Mouse (Mus musculus) neural tube, embryonic 12.5 days (tissue): ENCODE data around the gene Scamp4. TPM values are rescaled to one million over a fixed set of nuclear protein-coding genes. Genes with fewer than 3 reads are reported as not detected.
"Not testable (repeated sequence)": the region's sequence is repeated elsewhere in the genome, so short reads cannot be mapped to it uniquely, and the experiment has no call there.

ENCODE experiments used
- ATAC-seq: fragments of 200-750 bp; cut with Nextera tagmentation; 2 replicates; pipeline ENCODE4 v1.8.0; 2017; ENCODE audit warnings: low read depth, mild to moderate bottlenecking, moderate TSS enrichment, moderate library complexity; ENCODE audit not compliant: low FRiP score
- H3K27ac ChIP-seq: fragments of 300-500 bp; sonication (generic); 2 replicates; pipeline ENCODE4 v1.5.1; 2016
- H3K27me3 ChIP-seq: fragments of 300-500 bp; sonication (generic); replicated peaks from 2 replicates; pipeline ENCODE4 v1.6.1; 2016; ENCODE audit warnings: mild to moderate bottlenecking
- H3K36me3 ChIP-seq: fragments of 300-500 bp; sonication (generic); 2 replicates; pipeline ENCODE4 v1.6.1; 2016; ENCODE audit warnings: mild to moderate bottlenecking
- H3K4me1 ChIP-seq: fragments of 300-500 bp; sonication (generic); 2 replicates; pipeline ENCODE4 v1.6.1; 2016
- H3K4me2 ChIP-seq: fragments of 300-500 bp; sonication (generic); replicated peaks from 2 replicates; pipeline ENCODE4 v1.6.1; 2016; ENCODE audit warnings: mild to moderate bottlenecking
- H3K4me3 ChIP-seq: fragments of 300-500 bp; sonication (generic); 2 replicates; pipeline ENCODE4 v1.5.1; 2016
- H3K9ac ChIP-seq: fragments of 300-500 bp; sonication (generic); 2 replicates; pipeline ENCODE4 v1.6.1; 2016; ENCODE audit warnings: mild to moderate bottlenecking
- H3K9me3 ChIP-seq: fragments of 300-500 bp; sonication (generic); 2 replicates; pipeline ENCODE4 v1.6.1; 2016; ENCODE audit warnings: mild to moderate bottlenecking
- WGBS: fragments of 180-500 bp; shearing (Covaris S2); methylation state at CpG from one replicate; pipeline ENCODE4 v1.1.7; 2016; 5-methylcytosine and 5-hydroxymethylcytosine counted together
- polyA plus RNA-seq: library from polyadenylated mRNA; unstranded; fragments of >200 nt; fragmentation: Nextera tagmentation; extraction: Ambion mirVana; gene quantifications from 2 replicates; pipeline ENCODE4 v1.2.1, GENCODE M21; 2016

Gene Scamp4
- polyA plus RNA-seq, 1 experiment from 2014 or later = 63.9 TPM

GRCm38 (mm10) chr10:80649910-80650309 is 47.2 kb downstream of the Scamp4 start:
- not testable (repeated sequence) for H3K9ac ChIP-seq, ATAC-seq, H3K4me3 ChIP-seq, H3K27ac ChIP-seq, H3K4me2 ChIP-seq, H3K9me3 ChIP-seq, H3K27me3 ChIP-seq
- peaks cover 44% of the 10 kb centered on the region for H3K36me3 ChIP-seq
- WGBS = 88% methylated on average over 6 of the region's 6 CpGs
- H3K4me1 ChIP-seq = peaks cover 13% of the 10 kb centered on the region

GRCm38 (mm10) chr10:80650392-80650791 is 47.7 kb downstream of the Scamp4 start:
- no peak overlapping the region for H3K4me2 ChIP-seq
- ATAC-seq = no peak
- H3K4me1 ChIP-seq = peaks cover 18% of the 10 kb centered on the region
- H3K4me3 ChIP-seq = no peak overlapping the region
- peaks cover 40% of the 10 kb centered on the region for H3K36me3 ChIP-seq
- no peaks in the 10 kb centered on the region for H3K27me3 ChIP-seq
- WGBS = 91% methylated on average over 10 of the region's 10 CpGs
- no peaks in the 10 kb centered on the region for H3K9me3 ChIP-seq
- no peak overlapping the region for H3K27ac ChIP-seq
- no peak overlapping the region for H3K9ac ChIP-seq

- Histone ChIP-seq H3K27ac (no peak overlapping the region), H3K36me3 (peaks cover 13% of the 10 kb centered on the region), H3K4me2 (no peak overlapping the region), H3K9me3 (no peaks in the 10 kb centered on the region), H3K4me1 (peaks cover 29% of the 10 kb centered on the region), H3K4me3 (no peak overlapping the region), H3K27me3 (no peaks in the 10 kb centered on the region), H3K9ac (no peak overlapping the region)
- 89% methylated on average over 6 of the region's 6 CpGs for WGBS
- ATAC-seq = no peak
Measured at GRCm38 (mm10) chr10:80653156-80653720, 50.6 kb downstream of the Scamp4 start.

GRCm38 (mm10) chr10:80654866-80655265 is 52.2 kb downstream of the Scamp4 start:
- Histone ChIP-seq H3K36me3 (peaks cover 6% of the 10 kb centered on the region), H3K4me1 (peaks cover 24% of the 10 kb centered on the region), H3K9ac (peak overlapping the region; percentile 23; the same call in 1 of the 2 replicates), H3K27me3 (no peaks in the 10 kb centered on the region), H3K4me3 (no peak overlapping the region), H3K9me3 (no peaks in the 10 kb centered on the region), H3K27ac (no peak overlapping the region), H3K4me2 (peak overlapping the region; percentile 98)
- no peak for ATAC-seq
- WGBS = 90% methylated on average over 6 of the region's 6 CpGs

GRCm38 (mm10) chr10:80655406-80656129 is 52.9 kb downstream of the Scamp4 start:
- Histone ChIP-seq H3K27me3 (no peaks in the 10 kb centered on the region), H3K4me1 (peaks cover 24% of the 10 kb centered on the region), H3K36me3 (peaks cover 6% of the 10 kb centered on the region), H3K27ac (peak overlapping the region; percentile 58), H3K4me3 (peak overlapping the region; percentile 95), H3K9ac (peak overlapping the region; percentile 96), H3K4me2 (peak overlapping the region; percentile 98), H3K9me3 (no peaks in the 10 kb centered on the region)
- peak; percentile 60 for ATAC-seq
- 4% methylated on average over 12 of the region's 12 CpGs for WGBS

GRCm38 (mm10) chr10:80656130-80656862 is 53.6 kb downstream of the Scamp4 start:
- peaks cover 24% of the 10 kb centered on the region for H3K4me1 ChIP-seq
- H3K27me3 ChIP-seq = no peaks in the 10 kb centered on the region
- H3K36me3 ChIP-seq = peaks cover 6% of the 10 kb centered on the region
- WGBS = under 1% methylated on average over 71 of the region's 72 CpGs
- H3K27ac ChIP-seq = peak overlapping the region; percentile 58
- H3K4me2 ChIP-seq = peak overlapping the region; percentile 98
- H3K4me3 ChIP-seq = peak overlapping the region; percentile 95
- peak; percentile 78 for ATAC-seq
- H3K9me3 ChIP-seq = no peaks in the 10 kb centered on the region
- H3K9ac ChIP-seq = peak overlapping the region; percentile 96

GRCm38 (mm10) chr10:80656863-80657623 is 54.4 kb downstream of the Scamp4 start, which contains the start of gene Btbd2:
Gene Btbd2 (minus strand): TSS chr10:80657071.
- H3K9ac ChIP-seq = peak within 1 kb of the TSS; percentile 96
- peak within 1 kb of the TSS; percentile 98 for H3K4me2 ChIP-seq
- H3K4me1 ChIP-seq = peaks cover 24% of the 10 kb centered on the region
- no peaks in the 10 kb centered on the region for H3K9me3 ChIP-seq
- peak within 1 kb of the TSS; percentile 95 for H3K4me3 ChIP-seq
- ATAC-seq = peak; percentile 63
- H3K27me3 ChIP-seq = no peaks in the 10 kb centered on the region
- peak within 1 kb of the TSS; percentile 58 for H3K27ac ChIP-seq
- H3K36me3 ChIP-seq = peaks cover 4% of the 10 kb centered on the region
- WGBS = 15% methylated on average over 15 of the region's 15 CpGs

GRCm38 (mm10) chr10:80658194-80658840 is 55.6 kb downstream of the Scamp4 start:
- H3K27me3 ChIP-seq = no peaks in the 10 kb centered on the region
- no peak overlapping the region for H3K4me2 ChIP-seq
- ATAC-seq = no peak
- H3K9ac ChIP-seq = no peak overlapping the region
- H3K4me1 ChIP-seq = peaks cover 29% of the 10 kb centered on the region
- 89% methylated on average over 14 of the region's 14 CpGs for WGBS
- H3K27ac ChIP-seq = no peak overlapping the region
- H3K9me3 ChIP-seq = no peaks in the 10 kb centered on the region
- no peaks in the 10 kb centered on the region for H3K36me3 ChIP-seq
- H3K4me3 ChIP-seq = no peak overlapping the region

- Histone ChIP-seq H3K4me3 (no peak overlapping the region), H3K27ac (no peak overlapping the region), H3K4me2 (no peak overlapping the region), H3K27me3 (no peaks in the 10 kb centered on the region), H3K9me3 (no peaks in the 10 kb centered on the region), H3K9ac (no peak overlapping the region), H3K36me3 (no peaks in the 10 kb centered on the region), H3K4me1 (peaks cover 32% of the 10 kb centered on the region)
- ATAC-seq = no peak
- 68% methylated on average over 4 of the region's 4 CpGs for WGBS
Measured at GRCm38 (mm10) chr10:80658841-80659202, 56.1 kb downstream of the Scamp4 start.

- no peak overlapping the region for H3K4me3 ChIP-seq
Measured at GRCm38 (mm10) chr10:80659213-80659612, 56.5 kb downstream of the Scamp4 start.

GRCm38 (mm10) chr10:80661149-80661548 is 58.5 kb downstream of the Scamp4 start:
- no peaks in the 10 kb centered on the region for H3K27me3 ChIP-seq
- no peak for ATAC-seq
- H3K36me3 ChIP-seq = peaks cover 9% of the 10 kb centered on the region
- H3K27ac ChIP-seq = no peak overlapping the region
- WGBS = 37% methylated on average over 5 of the region's 5 CpGs
- H3K4me2 ChIP-seq = no peak overlapping the region
- peaks cover 27% of the 10 kb centered on the region for H3K4me1 ChIP-seq
- no peak overlapping the region for H3K9ac ChIP-seq
- H3K4me3 ChIP-seq = no peak overlapping the region
- H3K9me3 ChIP-seq = no peaks in the 10 kb centered on the region

More at GRCm38 (mm10) chr10:80659213-80659612, 56.5 kb downstream of the Scamp4 start:
- Histone ChIP-seq H3K4me1 (peaks cover 30% of the 10 kb centered on the region), H3K27me3 (no peaks in the 10 kb centered on the region), H3K4me2 (no peak overlapping the region), H3K9me3 (no peaks in the 10 kb centered on the region), H3K27ac (no peak overlapping the region), H3K9ac (no peak overlapping the region), H3K36me3 (no peaks in the 10 kb centered on the region)
- 18% methylated on average over 10 of the region's 10 CpGs for WGBS
- ATAC-seq = no peak
